Mouse (Mus musculus): ENCODE measurements around the gene Tpp1.
"Not testable (repeated sequence)": the region's sequence is repeated elsewhere in the genome, so short reads cannot be mapped to it uniquely, and the experiment has no call there.

Tpp1 gene

DNA sequence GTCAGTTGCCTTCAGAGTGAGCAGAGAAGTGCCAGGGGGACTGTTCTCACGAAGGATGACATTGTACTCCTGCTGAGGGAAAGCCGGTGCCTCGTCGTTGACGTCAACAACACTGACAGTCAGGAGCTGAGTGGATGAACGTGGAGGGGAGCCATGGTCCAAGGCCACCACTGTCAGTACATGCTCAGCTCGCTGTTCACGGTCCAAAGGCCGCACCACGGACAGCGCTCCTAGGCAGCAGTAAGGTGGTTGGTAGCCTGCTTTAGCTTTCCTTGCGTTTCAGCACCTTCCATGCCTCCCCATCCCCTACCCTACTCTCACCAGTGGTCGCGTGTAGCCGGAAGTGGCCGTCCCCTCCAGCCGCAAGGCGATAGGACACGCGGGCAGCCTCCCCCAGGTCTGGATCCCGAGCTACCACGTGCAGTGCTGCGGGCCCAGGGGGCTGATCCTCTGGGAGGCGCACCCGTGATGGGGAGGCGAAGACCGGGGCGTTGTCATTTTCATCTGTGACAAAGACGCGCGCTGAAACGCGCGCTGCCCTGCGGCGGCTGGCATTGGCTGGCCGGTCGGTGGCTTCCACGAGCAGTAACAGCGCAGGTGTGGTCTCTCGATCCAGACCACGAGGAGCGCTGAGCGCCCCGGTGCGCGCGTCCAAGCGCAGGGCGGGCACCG, 9.9 kb upstream of the Tpp1 start:
- no peak for DNase-seq

DNA sequence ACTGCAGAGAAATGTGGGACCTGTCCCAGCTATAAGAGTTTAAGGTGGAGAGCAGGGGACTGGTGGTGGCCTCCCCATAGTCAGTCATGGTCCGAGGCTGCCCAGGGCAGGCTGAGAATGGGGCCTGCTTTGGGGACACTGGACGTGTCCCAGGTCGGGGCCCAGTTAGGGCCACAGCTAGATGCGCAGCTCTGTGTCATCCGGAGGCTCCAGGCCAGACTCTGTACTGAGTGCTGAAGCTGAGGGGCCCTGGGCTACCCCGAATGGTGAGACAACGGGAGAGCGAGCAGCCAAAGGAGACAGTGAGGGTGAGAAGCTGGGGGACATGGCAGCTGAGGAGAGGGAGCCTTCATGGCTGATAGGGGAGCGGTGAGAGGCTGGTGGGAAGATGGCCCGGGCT, 1.2 kb upstream of the Tpp1 start:
- no peak for DNase-seq

DNA sequence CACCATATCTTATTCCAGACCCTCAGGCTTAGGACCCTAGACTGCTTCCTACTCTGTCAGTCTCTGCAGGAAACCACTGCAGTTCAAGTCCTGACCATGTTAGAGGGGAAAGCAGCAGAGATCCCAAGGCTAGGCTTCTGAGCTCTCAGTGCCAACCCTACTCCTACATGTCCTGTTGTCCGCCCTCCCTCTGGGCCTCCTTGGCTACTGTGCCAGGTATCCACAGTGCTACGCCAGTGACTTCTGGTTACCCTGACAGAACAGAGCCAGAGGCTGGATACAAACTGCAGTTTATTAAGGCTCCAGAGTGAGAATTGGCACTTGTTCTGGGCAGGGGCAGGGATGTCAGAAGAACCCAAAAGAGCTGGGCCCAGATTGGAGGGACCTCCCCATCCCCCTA, 681 bp upstream of the Tpp1 start:
- DNase-seq = peak; percentile 61

DNA sequence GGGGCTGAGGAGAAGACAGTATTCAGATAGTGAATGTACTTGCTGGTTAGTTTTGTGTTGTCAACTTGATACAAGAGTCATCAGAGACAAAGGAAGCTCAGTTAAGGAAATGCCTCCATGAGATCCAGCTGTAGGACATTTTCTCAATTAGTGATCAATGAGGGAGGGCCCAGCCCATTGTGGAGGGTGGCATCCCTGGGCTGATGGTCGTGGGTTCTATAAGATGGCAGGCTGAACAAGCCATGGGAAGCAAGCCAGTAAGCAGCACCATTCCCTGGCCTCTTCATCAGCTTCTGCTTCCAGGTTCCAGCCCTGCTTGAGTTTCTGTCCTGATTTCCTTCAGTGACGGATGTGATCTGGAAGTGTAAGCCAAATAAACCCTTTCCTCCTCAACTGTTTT, 4.3 kb downstream of the Tpp1 start:
- DNase-seq = no peak

DNA sequence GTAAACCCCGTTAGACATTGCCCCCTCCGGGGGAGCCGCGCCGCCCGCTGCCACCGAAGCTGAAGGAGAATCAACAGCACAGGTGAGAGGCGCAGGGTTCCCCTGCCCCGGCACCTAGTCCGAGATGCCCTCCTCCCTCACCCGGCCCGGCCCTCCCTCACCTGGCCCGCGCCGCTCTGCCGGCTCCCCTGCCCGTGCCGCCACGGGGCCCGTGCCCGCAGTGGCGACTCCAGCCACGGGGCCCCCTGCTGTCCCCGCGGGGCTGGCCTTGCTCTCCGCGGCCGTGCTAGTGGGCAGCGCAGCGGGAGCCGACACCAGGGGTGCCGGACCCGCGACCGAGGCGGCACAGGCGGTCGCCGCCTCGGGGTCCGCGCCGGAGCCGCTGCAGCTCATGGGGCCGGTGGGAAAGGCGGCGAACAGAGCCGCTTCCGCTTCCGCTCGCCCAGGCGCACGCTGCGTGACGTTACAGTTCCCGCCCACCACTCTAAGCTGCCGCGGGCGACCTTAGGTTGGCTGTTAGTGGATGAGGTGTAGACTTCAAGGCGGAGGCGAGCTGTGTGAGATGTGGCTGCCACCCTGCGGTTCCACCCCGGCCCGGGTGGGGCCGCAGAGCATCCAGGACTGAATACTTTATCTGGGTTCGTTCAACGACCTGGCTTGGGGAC, 8.0 kb downstream of the Tpp1 start, which contains the start of gene Taf10:
TSS of gene Taf10 (minus strand) at position 436 of the 665 bp plus-strand sequence.
- DNase-seq = peak; percentile 93 to 94

DNA sequence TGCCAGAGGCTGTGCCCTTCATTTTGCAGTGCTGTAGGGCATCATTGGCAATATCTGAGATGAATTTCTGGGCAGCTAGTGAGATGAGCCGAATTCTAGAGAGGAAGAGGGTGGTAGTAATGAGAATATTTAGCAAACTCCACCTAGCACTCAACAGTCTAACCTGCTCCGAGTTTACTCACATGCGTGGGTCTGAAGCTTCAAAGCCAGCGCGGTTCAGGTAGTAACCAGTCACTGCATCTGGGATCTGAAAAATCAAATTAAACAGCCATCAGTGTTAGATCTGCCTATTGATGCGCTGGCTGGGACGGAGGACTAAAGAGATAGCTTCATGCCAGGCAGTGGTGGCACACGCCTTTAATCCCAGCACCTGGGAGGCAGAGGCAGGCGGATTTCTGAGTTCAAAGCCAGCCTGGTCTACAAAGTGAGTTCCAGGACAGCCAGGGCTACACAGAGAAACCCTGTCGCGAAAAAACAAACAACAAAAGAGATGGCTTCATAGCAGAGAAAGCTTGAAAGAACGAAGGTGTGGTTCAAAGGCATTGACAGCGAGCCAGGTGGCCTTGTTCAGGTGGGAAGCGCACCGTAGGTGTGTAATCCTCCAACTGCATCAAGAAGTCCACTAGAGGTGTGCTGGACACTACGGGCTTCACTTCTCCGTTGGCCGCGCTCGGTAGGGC, 8.6 kb downstream of the Tpp1 start:
- not testable (repeated sequence) for DNase-seq

DNA sequence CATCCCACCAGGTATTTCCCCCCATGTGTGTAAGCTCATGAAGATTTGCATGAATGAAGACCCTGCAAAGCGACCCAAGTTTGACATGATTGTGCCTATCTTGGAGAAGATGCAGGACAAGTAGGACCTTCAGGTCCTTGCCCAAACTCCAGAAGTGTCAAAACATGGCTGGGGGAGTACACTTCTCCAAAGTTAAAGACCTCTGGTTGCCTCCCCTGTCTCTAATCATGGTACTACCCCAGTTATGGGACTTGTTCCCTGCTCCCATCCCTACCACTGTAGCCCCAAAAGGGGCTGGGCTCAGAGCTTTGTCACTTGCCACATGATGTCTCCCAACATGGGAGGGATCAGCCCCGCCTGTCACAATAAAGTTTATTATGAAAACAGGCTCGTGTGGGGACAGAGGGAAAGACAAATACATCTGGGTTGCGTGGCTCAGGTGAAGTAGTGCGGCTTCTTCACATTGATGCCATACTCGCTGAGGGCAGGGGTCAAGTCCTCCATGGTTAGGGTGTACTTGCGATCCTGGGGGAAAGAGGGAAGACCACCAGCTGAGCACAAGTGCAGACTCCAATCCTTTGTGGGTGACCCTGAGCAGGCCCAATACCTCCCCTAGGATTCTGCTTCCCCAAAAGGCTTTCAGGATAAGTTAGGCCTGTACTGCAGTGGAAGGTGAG, 9.4 kb downstream of the Tpp1 start:
- peak in 1 of 2 experiments; percentile 3 for DNase-seq

DNA sequence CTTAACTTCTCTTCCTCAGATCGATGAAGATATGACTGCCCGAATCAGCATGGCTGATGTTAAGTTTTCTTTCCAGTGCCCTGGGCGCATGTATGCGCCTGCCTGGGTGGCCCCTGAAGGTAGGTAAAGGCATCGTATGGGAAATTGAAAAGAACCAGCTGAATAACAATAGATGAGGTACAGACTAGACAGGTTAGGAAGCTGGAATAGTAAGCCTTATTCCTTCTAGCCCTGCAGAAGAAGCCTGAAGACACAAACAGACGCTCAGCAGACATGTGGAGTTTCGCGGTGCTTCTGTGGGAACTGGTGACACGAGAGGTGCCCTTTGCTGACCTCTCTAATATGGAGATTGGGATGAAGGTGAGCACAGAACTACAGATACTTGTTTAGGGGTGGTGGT, 10.1 kb downstream of the Tpp1 start:
- peak in 1 of 2 experiments; percentile 1 for DNase-seq

DNA sequence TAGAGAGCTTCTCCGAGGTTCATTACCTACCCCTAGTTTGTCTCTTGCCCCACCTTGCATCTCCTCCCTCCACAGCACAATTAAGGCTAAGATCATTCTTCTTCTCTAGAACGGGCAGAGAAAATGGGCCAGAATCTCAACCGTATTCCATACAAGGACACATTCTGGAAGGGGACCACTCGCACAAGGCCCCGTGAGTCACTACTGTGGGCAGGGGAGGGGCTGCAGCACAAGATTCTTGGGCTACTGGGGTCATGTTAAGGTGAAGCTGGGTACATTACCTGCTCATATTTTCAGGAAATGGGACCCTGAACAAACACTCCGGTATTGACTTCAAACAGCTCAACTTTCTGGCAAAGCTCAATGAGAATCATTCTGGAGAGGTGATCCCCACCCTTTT, 11.2 kb downstream of the Tpp1 start:
- DNase-seq = no peak

DNA sequence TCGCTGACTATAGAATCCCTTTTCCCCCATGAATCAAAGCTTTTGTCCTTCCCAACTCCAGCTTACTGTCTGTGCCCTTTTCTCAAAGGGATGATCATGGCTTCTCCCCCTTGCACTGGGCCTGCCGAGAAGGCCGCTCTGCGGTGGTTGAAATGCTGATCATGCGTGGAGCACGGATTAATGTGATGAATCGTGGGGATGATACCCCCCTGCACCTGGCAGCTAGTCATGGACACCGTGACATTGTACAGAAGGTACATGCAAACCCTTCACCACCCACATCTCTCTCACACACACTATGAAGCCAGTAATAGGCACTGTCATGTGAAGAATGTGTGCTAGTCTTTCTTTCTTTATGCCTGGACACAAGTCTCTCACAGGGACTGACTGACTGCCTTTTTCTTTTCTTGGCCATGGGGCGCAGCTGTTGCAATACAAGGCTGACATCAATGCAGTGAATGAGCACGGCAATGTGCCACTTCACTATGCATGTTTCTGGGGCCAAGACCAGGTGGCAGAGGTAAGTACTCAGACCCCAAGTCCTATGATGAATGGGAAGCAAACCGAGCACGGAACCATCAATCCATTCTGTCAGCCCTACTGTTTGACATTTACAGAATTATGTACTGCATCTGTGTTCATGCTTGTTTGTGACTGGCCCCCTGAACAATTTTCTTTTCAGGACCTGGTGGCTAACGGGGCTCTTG, 11.8 kb downstream of the Tpp1 start:
- no peak for DNase-seq

DNA sequence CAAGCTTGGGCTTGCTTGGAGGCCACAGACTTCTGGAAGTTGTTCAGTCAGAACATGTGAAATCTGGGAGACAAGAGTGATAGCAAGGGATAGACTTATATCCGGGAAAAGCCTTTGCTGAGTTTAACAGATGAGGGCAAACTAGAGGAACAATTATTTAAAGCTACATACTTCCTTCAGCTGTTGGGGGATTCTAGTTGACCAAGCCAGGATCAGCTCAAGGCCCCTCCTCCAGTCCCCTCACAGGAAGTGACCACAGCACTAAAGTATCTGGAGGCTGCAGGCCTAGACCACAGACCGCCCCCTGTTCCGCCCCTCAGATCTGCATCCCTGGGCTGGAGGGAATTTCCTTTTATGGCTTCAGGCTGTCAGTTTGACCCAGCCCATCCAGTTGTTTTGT, 13.1 kb downstream of the Tpp1 start:
- DNase-seq = no peak

DNA sequence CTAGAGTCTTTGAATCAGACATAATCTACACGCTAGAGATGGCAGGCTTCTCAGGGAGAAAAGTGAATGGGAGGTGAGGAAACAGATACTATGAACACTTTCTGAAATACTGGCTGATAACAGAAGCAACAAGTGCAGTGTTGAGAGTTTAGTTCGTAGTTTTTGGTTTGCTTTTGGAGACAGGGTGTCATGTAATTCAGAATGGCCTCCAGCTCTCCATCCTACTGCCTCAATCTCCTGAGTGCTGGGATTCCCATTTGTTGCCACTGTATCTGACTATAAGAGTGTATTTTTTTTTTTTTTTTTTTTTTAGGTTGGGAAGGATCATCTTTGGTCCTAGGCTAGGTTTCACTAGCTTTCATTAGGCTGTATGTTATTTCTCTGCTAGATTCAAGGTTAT, 13.7 kb downstream of the Tpp1 start:
- no peak for DNase-seq

DNA sequence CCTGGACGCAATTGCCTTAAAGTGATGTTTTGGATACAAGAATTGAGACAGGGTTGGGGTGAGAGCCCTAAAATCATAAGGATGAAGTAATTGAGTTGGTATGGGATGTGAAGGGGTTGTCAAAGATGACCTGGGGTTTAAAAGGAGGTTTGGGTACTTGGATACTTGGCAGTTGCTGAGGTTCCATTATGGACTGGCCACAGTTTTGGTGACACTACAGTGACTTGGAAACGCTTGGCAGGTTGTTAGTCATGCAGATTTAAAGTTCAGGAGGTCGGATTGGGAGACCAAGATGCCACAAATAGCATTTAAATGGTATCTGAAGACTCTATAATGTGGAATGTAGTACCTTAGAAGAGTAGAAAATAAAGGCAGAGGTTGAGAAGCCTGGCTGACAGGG, 14.4 kb downstream of the Tpp1 start:
- DNase-seq = no peak

DNA sequence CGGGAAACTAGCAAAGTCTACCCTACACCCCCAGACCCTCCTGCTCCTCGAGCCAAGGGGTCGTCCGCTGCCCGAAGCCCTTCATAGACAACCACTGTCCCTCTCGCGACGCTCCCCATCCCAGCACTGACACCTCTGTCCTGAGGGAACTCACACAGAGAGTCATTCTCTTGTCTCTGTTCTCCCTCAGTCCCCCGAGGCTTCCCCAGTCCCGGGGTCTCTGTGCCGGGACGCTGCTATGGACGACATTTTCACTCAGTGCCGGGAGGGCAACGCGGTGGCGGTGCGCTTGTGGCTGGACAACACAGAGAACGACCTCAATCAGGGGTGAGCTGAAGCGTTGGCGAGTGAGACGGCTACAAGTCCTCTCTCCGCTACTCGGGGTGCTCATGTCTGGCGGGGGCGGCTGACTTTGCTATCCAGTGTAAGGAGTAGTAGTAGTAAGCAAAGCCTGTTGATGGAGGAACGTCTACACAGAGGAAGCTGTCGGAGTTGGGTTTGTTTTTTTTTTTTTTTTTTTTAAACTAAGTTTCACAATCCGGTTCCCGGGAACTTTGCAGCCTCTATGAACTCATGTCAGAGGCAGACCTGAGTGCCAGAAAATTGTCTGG, 15.0 kb downstream of the Tpp1 start, which contains the start of gene Rrp8:
TSS of gene Rrp8 (minus strand) at position 475 of the 611 bp plus-strand sequence.
- peak; percentile 49 to 58 for DNase-seq

DNA sequence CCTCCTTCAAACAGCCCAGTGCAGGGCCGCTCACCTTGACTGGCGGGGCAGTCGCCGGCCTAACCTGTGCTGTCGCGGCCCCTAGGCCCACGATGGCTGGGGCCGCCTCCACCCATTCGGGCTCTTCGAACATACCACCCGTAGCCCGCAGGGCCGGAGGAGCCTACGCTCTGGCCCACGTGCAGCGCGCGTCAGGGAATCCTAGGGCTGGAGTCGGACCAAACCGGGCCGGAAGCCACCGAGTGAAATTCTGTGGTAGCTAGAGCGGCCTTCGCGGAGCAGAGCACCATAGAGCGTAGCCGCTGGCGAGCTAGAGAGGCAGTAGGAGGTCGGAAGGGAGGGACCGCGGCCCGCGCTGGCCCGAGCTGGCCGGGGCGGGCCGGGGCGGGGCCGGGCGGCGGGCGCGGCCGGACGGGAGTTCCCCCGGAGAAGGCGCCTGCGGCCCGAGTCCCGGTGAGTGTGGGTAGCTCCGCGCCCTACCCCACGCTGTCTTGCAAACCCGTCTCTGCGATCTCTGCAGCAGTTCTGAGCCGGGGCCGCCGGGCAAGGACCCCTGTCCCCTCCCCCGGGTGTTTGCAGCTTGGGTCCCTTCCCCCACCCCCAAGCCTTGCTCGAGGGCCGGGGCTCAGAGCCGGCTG, 15.7 kb downstream of the Tpp1 start, which contains the start of gene Ilk:
TSS of gene Ilk (plus strand) at position 329 of the 638 bp plus-strand sequence.
- peak; percentile 92 to 93 for DNase-seq

DNA sequence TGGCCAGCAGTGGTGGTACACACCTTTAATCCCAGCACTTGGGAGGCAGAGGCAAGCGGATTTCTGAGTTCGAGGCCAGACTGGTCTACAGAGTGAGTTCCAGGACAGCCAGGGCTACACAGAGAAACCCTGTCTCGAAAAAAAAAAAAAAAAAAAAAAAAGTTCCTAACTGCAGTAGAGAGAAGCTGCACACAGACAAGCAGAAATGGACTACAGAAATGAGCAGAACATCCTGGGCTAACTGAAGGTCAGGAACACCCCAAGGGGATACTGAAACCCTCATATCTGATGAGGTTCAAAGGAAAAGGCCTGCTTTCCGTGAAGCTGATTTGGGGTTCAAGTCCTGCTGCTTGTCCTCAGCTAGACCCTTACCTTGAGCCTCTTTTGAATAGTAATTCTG, 16.6 kb downstream of the Tpp1 start:
- DNase-seq = peak in 1 of 2 experiments; percentile 2

DNA sequence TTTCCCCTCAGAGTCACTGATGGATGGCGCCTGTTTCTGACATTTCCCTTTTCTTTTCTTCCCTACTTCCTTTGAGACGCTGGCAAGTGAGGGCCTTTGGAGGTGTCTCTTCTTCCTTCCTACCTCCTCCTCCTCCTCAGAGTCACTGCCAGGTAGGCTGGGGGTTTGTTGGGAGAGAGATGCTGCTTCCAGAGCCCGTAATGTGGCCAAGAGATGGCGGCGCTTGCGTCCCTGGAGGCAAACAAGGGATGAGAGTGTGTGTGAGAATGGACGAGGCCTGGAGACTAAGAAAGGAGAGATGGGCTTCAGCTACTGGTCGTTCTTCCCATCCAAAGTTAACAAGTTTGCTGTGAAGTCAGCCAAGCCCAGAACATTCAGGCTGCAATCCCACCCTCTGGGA, 17.2 kb downstream of the Tpp1 start:
- peak in 1 of 2 experiments; percentile 3 for DNase-seq

DNA sequence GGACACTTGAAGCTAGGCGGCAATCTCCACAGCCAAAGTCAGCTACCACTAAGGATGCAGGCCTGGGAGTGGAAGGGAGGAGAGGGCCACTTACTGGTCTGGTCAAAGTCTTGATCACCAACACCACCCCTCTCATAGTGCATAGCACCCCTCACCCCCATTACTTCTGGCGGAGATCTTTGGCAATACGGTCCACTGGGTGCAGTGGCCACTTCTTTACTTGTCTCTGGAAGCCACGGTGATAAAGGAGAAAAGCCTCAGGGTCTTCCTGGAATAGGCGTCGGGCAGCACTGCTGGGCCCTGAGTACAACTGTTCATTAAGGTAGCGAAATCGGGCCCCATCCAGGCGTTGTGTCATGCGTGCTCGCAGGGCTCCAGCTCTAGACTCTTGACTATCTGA, 18.2 kb downstream of the Tpp1 start:
- no peak for DNase-seq

DNA sequence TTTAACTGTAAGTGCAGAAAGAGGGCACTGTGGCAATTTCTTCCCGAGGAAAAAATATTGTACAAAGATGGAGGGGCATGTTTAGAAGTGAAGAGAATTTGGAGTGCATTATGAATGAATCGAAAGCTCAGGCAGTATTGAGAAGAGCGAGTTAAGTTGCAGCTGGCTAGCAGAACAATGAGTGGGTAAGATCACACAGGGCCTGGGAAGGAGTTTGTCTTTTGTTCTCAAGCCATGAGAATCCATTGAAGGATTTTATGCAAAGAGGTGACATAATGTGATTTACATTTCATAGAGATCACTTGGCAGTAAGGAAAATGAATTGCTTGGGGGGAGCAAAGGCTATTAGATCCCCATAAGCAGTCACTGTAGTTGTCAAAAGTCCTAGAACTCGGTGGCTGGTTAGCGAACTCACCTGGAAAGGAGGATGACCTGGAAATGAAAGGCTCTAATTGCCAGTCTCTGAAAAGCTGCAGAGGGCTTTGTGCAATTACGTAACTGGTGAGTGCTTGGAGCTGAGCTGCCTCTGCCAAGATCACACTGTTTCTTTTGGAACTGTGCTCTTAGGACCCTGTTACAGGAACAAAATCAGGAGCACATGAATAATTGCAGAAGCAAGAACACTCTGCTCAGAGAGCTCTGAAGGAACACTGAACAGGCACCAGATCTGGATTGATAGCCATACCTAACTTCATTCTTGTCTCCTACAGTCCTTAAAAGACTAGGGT, 23.2 kb downstream of the Tpp1 start:
- no peak for DNase-seq

DNA sequence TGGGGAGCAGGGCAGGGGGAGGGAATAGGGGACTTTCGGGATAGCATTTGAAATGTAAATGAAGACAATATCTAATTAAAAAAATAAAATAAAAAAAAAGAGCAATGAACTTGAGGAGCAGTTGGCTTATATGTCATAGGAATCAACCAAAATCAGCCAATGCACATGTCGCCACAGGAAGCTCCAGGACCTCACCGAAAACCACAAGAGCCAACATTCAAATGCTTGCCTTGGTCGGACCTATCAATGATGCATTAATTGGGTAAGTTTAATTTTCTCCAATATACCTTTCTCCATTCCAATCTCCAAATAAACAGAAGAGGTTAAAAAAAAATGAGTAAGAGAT, 25.1 kb downstream of the Tpp1 start:
- no peak for DNase-seq
